Mouse (Mus musculus) myocyte (in vitro differentiated cells): ENCODE results near the gene Calr4.

ENCODE experiments used
- CEBPB ChIP-seq: IDR thresholded peaks from 2 replicates; pipeline ENCODE4 v1.6.1; 2011; ENCODE audit warnings: mild to moderate bottlenecking, moderate library complexity; ENCODE audit not compliant: poor library complexity, insufficient read depth, severe bottlenecking
- E2F4 ChIP-seq: IDR thresholded peaks from one replicate; pipeline ENCODE4 v1.6.1; 2011; ENCODE audit warnings: mild to moderate bottlenecking, control low read depth, moderate library complexity; ENCODE audit not compliant: insufficient read depth
- MAX ChIP-seq: IDR thresholded peaks from one replicate; pipeline ENCODE4 v1.6.1; 2011; ENCODE audit warnings: low read depth, mild to moderate bottlenecking, control low read depth
- MYOG ChIP-seq, 3 experiments: IDR thresholded peaks; one replicate each; pipeline ENCODE4 v1.6.1; 2011; ENCODE audit warnings: control low read depth in 2 of 3, low read depth in 2 of 3, mild to moderate bottlenecking in 2 of 3; ENCODE audit not compliant: insufficient read length in 2 of 3, control insufficient read depth in 1 of 3, insufficient read depth in 1 of 3
- POLR2A ChIP-seq: IDR thresholded peaks from one replicate; pipeline ENCODE4 v1.6.1; 2011; ENCODE audit warnings: low read depth, mild to moderate bottlenecking, control low read depth, moderate library complexity; ENCODE audit not compliant: insufficient read length
- POLR2AphosphoS2 ChIP-seq: IDR thresholded peaks from one replicate; pipeline ENCODE4 v1.6.1; 2011; ENCODE audit warnings: low read depth, control low read depth; ENCODE audit not compliant: insufficient read length
- USF1 ChIP-seq: IDR thresholded peaks from one replicate; pipeline ENCODE4 v1.6.1; 2011; ENCODE audit warnings: low read depth, mild to moderate bottlenecking, control low read depth, moderate library complexity

GRCm38 (mm10) chr4:109226071-109226470 is 8.2 kb upstream of the Calr4 start:
- TF ChIP-seq E2F4 (no peak), POLR2A (no peak), CEBPB (no peak), MAX (no peak), USF1 (no peak), MYOG (IDR thresholded peaks at IDR 0.05; ENCODE audit: control insufficient read depth in 1 of 3, insufficient read depth in 1 of 3, insufficient read length in 2 of 3, low read depth in 2 of 3) (no peak), POLR2AphosphoS2 (no peak)
